Comparison of ENCODE assay signal across 8 mouse cellular contexts in the genomic region with DNA sequence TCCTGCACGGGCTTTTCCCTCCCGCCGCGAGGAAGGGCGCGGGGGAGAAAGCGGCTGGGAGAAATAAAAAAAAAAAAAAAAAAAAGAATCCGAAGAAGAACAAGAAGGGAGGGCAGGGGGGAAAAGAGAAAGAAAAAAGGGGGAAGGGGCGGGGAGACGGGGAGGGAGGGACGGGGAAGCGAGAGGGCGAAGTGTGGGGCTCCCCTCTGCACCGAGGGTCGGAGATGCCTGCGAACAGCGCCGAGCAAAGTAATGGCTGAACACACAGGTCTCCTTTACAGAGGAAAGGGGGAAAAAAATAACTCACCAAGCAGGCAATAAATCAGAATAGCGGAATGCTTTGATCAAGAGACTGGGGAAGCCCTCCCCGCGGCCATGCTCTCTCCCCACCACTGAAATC. TPM values are rescaled to one million over a fixed set of nuclear protein-coding genes. Genes with fewer than 3 reads are reported as not detected.
DNase-seq lines count a peak whose midpoint lies in the region; ATAC-seq lines count a peak whose summit lies in the region.

No protein-coding gene starts in this region.

- H3K9me3 ChIP-seq in heart, embryonic 15.5 days (replicated peaks) = no peaks in the 10 kb centered on the region
- H3K9me3 ChIP-seq in liver, embryonic 11.5 days (ENCODE audit: control insufficient read depth, low read length) = no peaks in the 10 kb centered on the region
- no peaks in the 10 kb centered on the region for H3K9me3 ChIP-seq in stomach, embryonic 15.5 days

- peaks cover 3% of the 10 kb centered on the region; the same call in 1 of the 2 replicates for H3K27me3 ChIP-seq in heart, embryonic 15.5 days
- no peaks in the 10 kb centered on the region; the same call in 1 of the 2 replicates for H3K27me3 ChIP-seq in liver, embryonic 11.5 days (replicated peaks; ENCODE audit: control insufficient read depth, insufficient read depth, low read length)
- no peaks in the 10 kb centered on the region for H3K27me3 ChIP-seq in stomach, embryonic 15.5 days (replicated peaks)

- peak overlapping the region; percentile 87 for H3K4me3 ChIP-seq in heart, embryonic 15.5 days
- peak overlapping the region; percentile 70 for H3K4me3 ChIP-seq in liver, embryonic 11.5 days (ENCODE audit: low read depth, low read length)
- peak overlapping the region; percentile 77 for H3K4me3 ChIP-seq in stomach, embryonic 15.5 days (replicated peaks)

- 1% methylated on average over 20 of the region's 21 CpGs for WGBS in heart, embryonic 15.5 days
- 0% methylated on average over 20 of the region's 21 CpGs for WGBS in liver, embryonic 11.5 days
- WGBS in stomach, embryonic 15.5 days = under 1% methylated on average over 15 of the region's 21 CpGs

- ATAC-seq in cerebellum, adult (ENCODE audit: insufficient number of reproducible peaks, low FRiP score, low TSS enrichment) = no peak
- ATAC-seq in heart, embryonic 15.5 days (replicated peaks; ENCODE audit: insufficient number of reproducible peaks, insufficient read depth, low FRiP score, low read depth) = no peak
- ATAC-seq in liver, embryonic 11.5 days (replicated peaks; ENCODE audit: low FRiP score) = no peak
- ATAC-seq in stomach, embryonic 15.5 days (ENCODE audit: insufficient read depth, low FRiP score, low read depth) = no peak

- peak overlapping the region; percentile 96 for H3K4me2 ChIP-seq in heart, embryonic 15.5 days
- H3K4me2 ChIP-seq in liver, embryonic 11.5 days = peak overlapping the region; percentile 88
- peak overlapping the region; percentile 90 for H3K4me2 ChIP-seq in stomach, embryonic 15.5 days

- peak; percentile 16 for DNase-seq in cerebellum, adult 11 months
- DNase-seq in ovary, postnatal 14 days (ENCODE audit: low spot score) = peak; percentile 10
- no peak for DNase-seq in ovary, adult 18-20 months (ENCODE audit: low spot score)
- peak; percentile 34 for DNase-seq in liver, embryonic 11.5 days (ENCODE audit: low spot score)
- no peak for DNase-seq in frontal cortex, postnatal 14 days (ENCODE audit: low spot score in 2 of 2)

- H3K9ac ChIP-seq in heart, embryonic 15.5 days = peak overlapping the region; percentile 77
- peak overlapping the region; percentile 69 for H3K9ac ChIP-seq in liver, embryonic 11.5 days (ENCODE audit: low read depth, low read length)
- H3K9ac ChIP-seq in stomach, embryonic 15.5 days = peak overlapping the region; percentile 74

- no peaks in the 10 kb centered on the region for H3K36me3 ChIP-seq in heart, embryonic 15.5 days
- no peaks in the 10 kb centered on the region for H3K36me3 ChIP-seq in liver, embryonic 11.5 days (ENCODE audit: control insufficient read depth, insufficient read depth, low read length)
- H3K36me3 ChIP-seq in stomach, embryonic 15.5 days = no peaks in the 10 kb centered on the region

- H3K4me1 ChIP-seq in heart, embryonic 15.5 days (replicated peaks) = peaks cover 16% of the 10 kb centered on the region
- peaks cover 13% of the 10 kb centered on the region; the same call in 1 of the 2 replicates for H3K4me1 ChIP-seq in liver, embryonic 11.5 days (replicated peaks; ENCODE audit: control insufficient read depth, insufficient read depth, low read length)
- H3K4me1 ChIP-seq in stomach, embryonic 15.5 days = peaks cover 12% of the 10 kb centered on the region

- peak overlapping the region; percentile 89 for H3K27ac ChIP-seq in heart, embryonic 15.5 days
- no peak overlapping the region for H3K27ac ChIP-seq in liver, embryonic 11.5 days (ENCODE audit: low read depth, low read length)
- peak overlapping the region; percentile 94; the same call in 1 of the 2 replicates for H3K27ac ChIP-seq in stomach, embryonic 15.5 days

RNA-seq across cellular contexts. Expression of a gene that starts 1.2 kb away (rescaled TPM):
- polyA plus RNA-seq in heart, embryonic 15.5 days (2015; fragmentation: Nextera tagmentation; extraction: Ambion mirVana) = 12.9 and 15.8 TPM in 2 replicates
- polyA plus RNA-seq in liver, embryonic 11.5 days (2014; fragmentation: Nextera tagmentation; extraction: Ambion mirVana) = 10.0 and 13.8 TPM in 2 replicates
- 25.5 and 26.2 TPM in 2 replicates for polyA plus RNA-seq in stomach, embryonic 15.5 days (2015; fragmentation: Nextera tagmentation; extraction: Ambion mirVana)

Comparison
In these comparisons a context has a peak if more than half of its experiments do, and no peak if none do; other contexts are left out.
1. DNase-seq: peak in cerebellum, adult 11 months (single experiment), ovary, postnatal 14 days (single experiment) and liver, embryonic 11.5 days (single experiment); none in ovary, adult 18-20 months (single experiment) and frontal cortex, postnatal 14 days (0 of 2).
2. Peak in every context shown above with its lines, with median percentiles within 50 percentile points of each other: H3K4me2 ChIP-seq, H3K4me3 ChIP-seq and H3K9ac ChIP-seq.